Mouse (Mus musculus): ENCODE results near the gene Sema4b.
A peak's percentile ranks its signal among the peaks of the same experiment; 100 is the strongest.

The Sema4b gene

DNA sequence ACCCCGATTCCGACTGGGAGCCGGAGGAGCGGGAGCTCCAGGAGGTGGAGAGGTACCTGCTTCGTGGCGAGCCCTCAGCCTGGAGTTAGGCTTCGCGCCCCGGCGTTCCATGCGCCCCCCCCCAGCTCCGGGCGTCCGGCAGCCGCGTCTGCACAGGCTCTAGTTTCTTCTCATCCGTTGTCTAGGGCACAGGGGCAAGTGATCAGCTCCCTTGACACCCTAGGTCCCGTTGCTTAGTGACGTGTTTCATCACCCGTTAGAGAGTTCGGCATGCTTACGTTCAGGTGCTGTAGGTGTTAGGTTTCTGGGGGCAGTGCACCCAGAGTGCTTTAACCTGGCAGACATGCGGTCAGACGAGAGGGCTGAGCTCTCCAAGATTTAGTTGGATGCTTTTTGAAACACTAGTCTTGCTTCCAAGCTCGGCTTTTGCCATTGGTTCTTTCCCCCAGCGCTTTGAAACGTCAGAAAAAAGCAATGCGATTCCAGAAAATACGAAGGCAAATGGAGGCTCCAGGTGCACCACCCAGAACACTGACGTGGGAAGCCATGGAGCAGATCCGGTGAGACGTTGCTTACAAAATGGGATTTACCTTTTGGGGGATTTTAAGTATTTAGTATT, 74.8 kb downstream of the Sema4b start:
- TF ChIP-seq POU5F1 (IDR thresholded peaks at IDR 0.05; ENCODE audit: borderline replicate concordance, low read length) (no peak), CTCF (conservative IDR thresholded peaks at IDR 0.05; ENCODE audit: low read length) (no peak), NANOG (IDR thresholded peaks at IDR 0.05; ENCODE audit: borderline replicate concordance, low read length) (no peak)
- peaks cover 36% of the 10 kb centered on the region for H3K36me3 ChIP-seq (ENCODE audit: insufficient read depth, low read length)
- peaks cover 63% of the 10 kb centered on the region for H3K4me1 ChIP-seq (replicated peaks; ENCODE audit: low read depth, low read length)

DNA sequence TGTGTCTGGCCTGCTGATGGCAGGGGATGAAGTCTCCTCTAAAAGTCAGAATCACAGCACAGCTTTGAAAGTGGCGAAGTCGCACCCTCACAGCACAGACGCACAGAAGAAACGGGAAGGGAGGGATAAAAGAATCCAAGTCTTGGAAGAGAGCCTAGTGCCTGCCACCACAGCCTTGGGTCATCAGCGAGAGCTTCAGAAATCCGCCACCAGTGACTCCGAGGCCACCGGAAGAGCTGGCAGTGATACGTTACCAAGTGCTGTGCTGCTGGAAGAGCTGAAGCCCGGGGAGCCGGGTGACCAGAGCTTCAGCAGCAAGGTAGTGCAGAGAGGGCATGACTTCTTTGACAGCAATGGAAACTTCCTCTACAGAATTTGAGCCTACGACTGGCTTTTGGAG, 78.0 kb downstream of the Sema4b start:
- Histone ChIP-seq H3K27me3 (ENCODE audit: insufficient read depth, low read length) (no peaks in the 10 kb centered on the region), H3K4me3 (replicated peaks; ENCODE audit: low read length) (no peak overlapping the region), H3K36me3 (ENCODE audit: insufficient read depth, low read length) (peaks cover 50% of the 10 kb centered on the region), H3K4me1 (replicated peaks; ENCODE audit: low read depth, low read length) (peaks cover 52% of the 10 kb centered on the region), H3K9me3 (ENCODE audit: low read length) (no peaks in the 10 kb centered on the region)
- TF ChIP-seq CTCF (conservative IDR thresholded peaks at IDR 0.05; ENCODE audit: low read length) = no peak
- no peak for TF ChIP-seq NANOG (IDR thresholded peaks at IDR 0.05; ENCODE audit: borderline replicate concordance, low read length)
- no peak for TF ChIP-seq POU5F1 (IDR thresholded peaks at IDR 0.05; ENCODE audit: borderline replicate concordance, low read length)

More for the DNA sequence above, 74.8 kb downstream of the Sema4b start:
- Histone ChIP-seq H3K27me3 (ENCODE audit: insufficient read depth, low read length) (no peaks in the 10 kb centered on the region), H3K9me3 (ENCODE audit: low read length) (no peaks in the 10 kb centered on the region), H3K4me3 (replicated peaks; ENCODE audit: low read length) (peak overlapping the region; percentile 94)

DNA sequence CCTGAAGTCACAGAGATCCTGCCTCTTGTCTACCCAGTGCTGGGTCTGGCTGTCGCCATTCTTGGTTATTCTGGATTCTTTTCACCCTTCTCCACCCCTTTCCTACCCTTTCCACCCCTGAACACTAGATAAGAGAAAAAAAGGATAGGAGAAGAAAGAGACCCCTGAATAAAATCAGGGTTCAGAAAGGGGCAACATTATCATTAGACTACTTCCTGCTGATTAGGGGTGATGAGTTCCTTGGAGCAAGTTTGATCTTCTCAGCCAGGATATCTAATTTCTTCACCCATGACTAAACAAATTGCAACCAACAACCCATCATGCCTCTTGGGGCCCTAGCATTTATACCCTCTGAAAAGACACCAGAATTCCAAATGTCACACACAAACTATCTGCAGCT, 81.1 kb downstream of the Sema4b start:
- TF ChIP-seq NANOG (IDR thresholded peaks at IDR 0.05; ENCODE audit: borderline replicate concordance, low read length) (no peak), CTCF (conservative IDR thresholded peaks at IDR 0.05; ENCODE audit: low read length) (no peak), POU5F1 (IDR thresholded peaks at IDR 0.05; ENCODE audit: borderline replicate concordance, low read length) (no peak)

DNA sequence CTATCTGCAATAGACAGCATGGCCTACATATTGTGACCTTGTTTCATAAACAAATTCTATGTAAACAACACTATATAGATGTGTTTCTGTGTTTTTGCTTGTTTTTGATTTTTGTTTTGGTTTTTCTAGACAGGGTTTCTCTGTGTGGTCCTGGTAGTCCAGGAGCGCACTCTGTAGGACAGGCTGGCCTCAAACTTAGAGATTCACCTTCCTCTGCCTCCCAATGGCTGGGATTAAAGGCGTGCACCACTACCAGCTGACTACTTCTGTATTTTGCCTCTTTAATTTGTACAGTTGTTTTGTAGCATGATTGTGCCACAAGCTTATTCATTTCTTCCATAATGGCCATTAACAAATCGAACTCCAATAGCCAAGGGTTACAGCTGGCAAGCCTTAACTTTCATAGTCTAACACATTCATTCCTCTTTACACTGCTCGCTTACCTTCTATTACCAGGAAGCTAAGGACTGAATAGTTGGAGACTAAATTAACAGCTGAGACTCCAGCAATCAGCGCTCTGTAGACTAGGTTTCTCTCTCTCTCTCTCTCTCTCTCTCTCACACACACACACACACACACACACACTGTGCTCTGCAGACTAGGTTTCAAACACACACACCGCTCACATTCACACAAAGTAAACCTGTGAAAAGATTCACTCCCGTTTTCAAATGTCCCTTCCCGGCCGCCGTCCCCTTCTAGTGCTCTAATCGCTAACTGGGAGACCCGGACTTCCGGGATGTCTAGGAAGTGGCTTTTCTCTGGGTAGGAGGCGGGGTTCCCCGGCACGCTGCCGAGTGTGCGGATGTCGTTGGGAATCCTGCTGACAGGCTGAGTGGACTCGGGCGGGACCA, 82.5 kb downstream of the Sema4b start, which contains the start of gene Vps33b:
Vps33b (plus strand) TSS at position 753 of the 854 bp plus-strand sequence.
- H3K36me3 ChIP-seq (ENCODE audit: insufficient read depth, low read length) = peaks cover 68% of the 10 kb centered on the region
- H3K4me3 ChIP-seq (replicated peaks; ENCODE audit: low read length) = peak within 1 kb of the TSS; percentile 97
- TF ChIP-seq NANOG (IDR thresholded peaks at IDR 0.05; ENCODE audit: borderline replicate concordance, low read length) (no peak), POU5F1 (IDR thresholded peaks at IDR 0.05; ENCODE audit: borderline replicate concordance, low read length) (no peak), CTCF (conservative IDR thresholded peaks at IDR 0.05; ENCODE audit: low read length) (no peak)
- no peaks in the 10 kb centered on the region for H3K27me3 ChIP-seq (ENCODE audit: insufficient read depth, low read length)
- peaks cover 32% of the 10 kb centered on the region for H3K4me1 ChIP-seq (replicated peaks; ENCODE audit: low read depth, low read length)
- H3K9me3 ChIP-seq (ENCODE audit: low read length) = no peaks in the 10 kb centered on the region

More for the DNA sequence above, 81.1 kb downstream of the Sema4b start:
- Histone ChIP-seq H3K27me3 (ENCODE audit: insufficient read depth, low read length) (no peaks in the 10 kb centered on the region), H3K36me3 (ENCODE audit: insufficient read depth, low read length) (peaks cover 67% of the 10 kb centered on the region), H3K4me3 (replicated peaks; ENCODE audit: low read length) (no peak overlapping the region), H3K4me1 (replicated peaks; ENCODE audit: low read depth, low read length) (peaks cover 43% of the 10 kb centered on the region), H3K9me3 (ENCODE audit: low read length) (no peaks in the 10 kb centered on the region)

DNA sequence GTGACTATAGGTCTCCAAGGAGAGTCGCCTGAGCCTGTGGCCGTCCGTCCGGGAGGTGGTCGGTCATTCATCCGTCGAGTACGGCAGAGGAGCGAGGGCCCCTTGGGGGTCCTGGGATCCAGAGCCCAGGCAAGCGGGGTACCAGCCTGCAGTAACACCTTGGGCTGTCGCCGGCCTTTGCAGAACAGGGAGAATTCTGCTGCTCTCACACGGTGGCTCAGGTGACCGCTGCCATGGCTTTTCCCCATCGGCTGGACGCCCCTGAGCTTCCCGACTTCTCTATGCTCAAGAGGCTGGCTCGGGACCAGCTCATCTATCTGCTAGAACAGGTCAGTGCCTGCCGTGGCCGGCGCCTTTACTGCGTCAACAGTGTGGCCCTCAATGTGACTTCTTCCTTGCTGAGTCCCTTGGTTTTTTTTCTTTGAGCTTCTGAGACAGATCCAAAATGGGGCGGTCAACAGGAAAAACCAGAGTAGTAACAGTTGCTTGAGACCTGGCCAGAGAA, 83.2 kb downstream of the Sema4b start:
- TF ChIP-seq POU5F1 (IDR thresholded peaks at IDR 0.05; ENCODE audit: borderline replicate concordance, low read length) = no peak
- TF ChIP-seq CTCF (conservative IDR thresholded peaks at IDR 0.05; ENCODE audit: low read length) = no peak
- TF ChIP-seq NANOG (IDR thresholded peaks at IDR 0.05; ENCODE audit: borderline replicate concordance, low read length) = no peak
- Histone ChIP-seq H3K4me1 (replicated peaks; ENCODE audit: low read depth, low read length) (peaks cover 25% of the 10 kb centered on the region), H3K4me3 (replicated peaks; ENCODE audit: low read length) (peak overlapping the region; percentile 97), H3K36me3 (ENCODE audit: insufficient read depth, low read length) (peaks cover 68% of the 10 kb centered on the region), H3K27me3 (ENCODE audit: insufficient read depth, low read length) (no peaks in the 10 kb centered on the region), H3K9me3 (ENCODE audit: low read length) (no peaks in the 10 kb centered on the region)

DNA sequence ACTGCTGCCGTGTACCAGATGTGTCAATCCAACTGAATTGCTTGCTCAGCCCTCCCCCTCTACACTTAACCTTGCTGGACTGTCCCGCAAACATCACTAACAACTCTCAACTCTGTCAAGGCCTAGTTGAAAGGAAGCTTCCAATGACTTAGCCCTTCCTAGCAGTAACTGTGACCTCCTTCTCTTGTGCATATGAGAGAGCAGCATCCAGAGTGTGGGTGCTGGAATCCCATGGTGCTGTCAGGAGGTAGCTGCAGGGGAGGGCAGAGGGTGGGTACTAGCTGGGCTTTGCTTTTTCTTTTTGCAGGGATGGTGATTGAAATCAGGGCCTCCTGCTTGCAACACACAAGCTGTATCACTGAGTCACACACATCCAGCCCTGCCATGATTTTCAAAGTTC, 86.8 kb downstream of the Sema4b start:
- peaks cover 20% of the 10 kb centered on the region for H3K4me1 ChIP-seq (replicated peaks; ENCODE audit: low read depth, low read length)
- TF ChIP-seq CTCF (conservative IDR thresholded peaks at IDR 0.05; ENCODE audit: low read length) (no peak), POU5F1 (IDR thresholded peaks at IDR 0.05; ENCODE audit: borderline replicate concordance, low read length) (no peak), NANOG (IDR thresholded peaks at IDR 0.05; ENCODE audit: borderline replicate concordance, low read length) (no peak)
- H3K4me3 ChIP-seq (replicated peaks; ENCODE audit: low read length) = no peak overlapping the region
- H3K36me3 ChIP-seq (ENCODE audit: insufficient read depth, low read length) = peaks cover 71% of the 10 kb centered on the region
- H3K27me3 ChIP-seq (ENCODE audit: insufficient read depth, low read length) = no peaks in the 10 kb centered on the region
- no peaks in the 10 kb centered on the region for H3K9me3 ChIP-seq (ENCODE audit: low read length)
